Mouse (Mus musculus) lung, postnatal 36 days (tissue): ENCODE data around the gene Thap11.

ENCODE experiments used
- DNase-seq: peaks from one replicate; pipeline ENCODE4 v3.0.0; 2022; ENCODE audit warnings: mixed read lengths

Gene Thap11

DNA sequence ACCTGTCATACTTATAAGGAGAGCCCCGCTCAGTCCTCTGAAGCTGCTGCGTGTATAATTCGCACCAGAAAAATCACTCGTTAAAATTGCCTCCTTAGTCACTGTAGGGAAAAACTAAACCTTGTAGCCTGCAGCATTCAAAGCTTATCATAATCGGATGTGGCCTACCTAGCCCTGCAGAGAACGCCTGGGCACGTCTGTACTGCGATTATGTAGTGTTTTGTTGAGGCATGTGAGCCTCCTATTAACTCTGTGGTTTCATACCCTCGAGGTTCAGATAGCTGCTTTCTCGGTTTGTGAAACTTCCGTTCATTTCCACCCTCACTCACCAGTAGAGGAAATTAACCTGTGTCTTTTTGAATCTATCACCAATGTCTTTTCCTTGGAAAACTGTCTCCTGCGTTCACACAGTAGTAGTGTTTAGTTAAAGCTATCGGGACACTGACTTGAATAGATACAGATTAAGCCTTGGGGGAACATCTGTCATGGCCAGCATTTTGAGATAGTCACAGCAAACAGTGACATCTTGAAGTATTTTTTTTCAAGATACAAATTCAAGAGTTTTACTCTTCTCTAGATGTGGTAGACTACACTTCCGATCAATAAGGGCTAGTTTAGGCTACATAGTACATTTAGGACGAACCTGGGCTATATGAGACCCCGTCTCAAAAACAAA lies 46.1 kb downstream of the Thap11 start:
- DNase-seq, result no peak
